Mouse (Mus musculus) lung, embryonic 14.5 days (tissue): ENCODE results near the gene Orm2. TPM values are rescaled to one million over a fixed set of nuclear protein-coding genes. Genes with fewer than 3 reads are reported as not detected.

ENCODE experiments used
- ATAC-seq: fragments of 200-750 bp; cut with Nextera tagmentation; 2 replicates; pipeline ENCODE4 v1.8.0; 2017; ENCODE audit warnings: mild to moderate bottlenecking, moderate TSS enrichment, moderate library complexity; ENCODE audit not compliant: insufficient read depth
- DNase-seq: peaks from one replicate; pipeline ENCODE4 v3.0.0-alpha.2; 2015
- H3K27ac ChIP-seq: fragments of 300-500 bp; sonication (generic); 2 replicates; pipeline ENCODE4 v1.5.1; 2014; ENCODE audit warnings: low read depth, mild to moderate bottlenecking, moderate library complexity
- H3K27me3 ChIP-seq: fragments of 300-500 bp; sonication (generic); 2 replicates; pipeline ENCODE4 v1.6.1; 2014; ENCODE audit warnings: low read length, control low read depth; ENCODE audit not compliant: insufficient read depth
- H3K36me3 ChIP-seq: fragments of 300-500 bp; sonication (generic); 2 replicates; pipeline ENCODE4 v1.6.1; 2014; ENCODE audit warnings: control low read depth; ENCODE audit not compliant: insufficient read depth
- H3K4me1 ChIP-seq: fragments of 300-500 bp; sonication (generic); 2 replicates; pipeline ENCODE4 v1.6.1; 2014; ENCODE audit warnings: antibody characterized with exemption, control low read depth; ENCODE audit not compliant: insufficient read depth
- H3K4me2 ChIP-seq: fragments of 300-500 bp; sonication (generic); 2 replicates; pipeline ENCODE4 v1.6.1; 2014; ENCODE audit warnings: mild to moderate bottlenecking
- H3K4me3 ChIP-seq: fragments of 300-500 bp; sonication (generic); 2 replicates; pipeline ENCODE4 v1.5.1; 2014; ENCODE audit warnings: low read depth, low read length
- H3K9ac ChIP-seq: fragments of 300-500 bp; sonication (generic); 2 replicates; pipeline ENCODE4 v1.6.1; 2014
- H3K9me3 ChIP-seq: fragments of 300-500 bp; sonication (generic); 2 replicates; pipeline ENCODE4 v1.6.1; 2016; ENCODE audit warnings: low read depth, low read length, control low read depth
- CTCF ChIP-seq: IDR thresholded peaks from 2 replicates; pipeline ENCODE4 v1.5.1; 2016; ENCODE audit warnings: antibody characterized with exemption, low read depth
- WGBS: fragments of 180-500 bp; shearing (Covaris S2); extraction: QIAGEN DNeasy Blood & Tissue Kit; methylation state at CpG from one replicate; pipeline ENCODE4 v1.1.7; 2014; 5-methylcytosine and 5-hydroxymethylcytosine counted together
- polyA plus RNA-seq: library from polyadenylated mRNA; unstranded; fragments of >200 nt; fragmentation: Nextera tagmentation; extraction: Ambion mirVana; gene quantifications from 2 replicates; pipeline ENCODE4 v1.2.1, GENCODE M21; 2014

The Orm2 gene
- polyA plus RNA-seq, 1 experiment from 2014 or later, result not detected

DNA sequence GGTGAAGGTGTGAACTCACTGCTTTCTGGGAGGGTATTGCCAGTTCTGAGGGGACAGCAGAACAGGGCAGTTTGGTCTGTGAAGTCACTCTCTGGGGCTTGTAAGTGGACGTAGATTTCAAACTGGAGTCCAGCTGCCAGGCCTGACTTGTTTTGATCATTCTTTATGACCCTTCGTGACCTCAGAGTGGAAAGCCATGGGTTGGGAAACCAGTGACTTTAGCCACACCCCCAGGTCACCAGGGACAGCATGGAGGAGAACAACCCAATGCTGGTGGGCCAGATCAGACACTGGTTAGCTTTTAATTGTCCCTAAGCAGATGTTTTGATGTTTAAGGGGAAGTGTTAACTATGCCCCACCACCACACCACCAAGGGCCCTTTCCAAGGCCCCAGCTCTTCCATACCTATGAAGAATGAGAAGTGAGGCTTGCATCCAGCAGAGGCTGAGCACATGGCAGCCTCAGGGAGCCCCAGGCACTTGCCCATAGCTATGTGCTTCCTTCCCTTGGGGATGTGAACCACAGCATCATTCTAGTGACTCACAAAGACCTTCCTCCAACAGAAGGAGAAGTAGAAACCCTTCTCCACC lies 5.2 kb upstream of the Orm2 start:
- Histone ChIP-seq H3K27me3 (no peaks in the 10 kb centered on the region), H3K4me1 (no peaks in the 10 kb centered on the region), H3K36me3 (no peaks in the 10 kb centered on the region), H3K4me2 (no peak overlapping the region), H3K27ac (no peak overlapping the region), H3K4me3 (no peak overlapping the region), H3K9ac (no peak overlapping the region), H3K9me3 (no peaks in the 10 kb centered on the region)
- TF ChIP-seq CTCF, result no peak
- 58% methylated on average over 2 of the region's 2 CpGs for WGBS
- ATAC-seq (no peak), DNase-seq (no peak)

DNA sequence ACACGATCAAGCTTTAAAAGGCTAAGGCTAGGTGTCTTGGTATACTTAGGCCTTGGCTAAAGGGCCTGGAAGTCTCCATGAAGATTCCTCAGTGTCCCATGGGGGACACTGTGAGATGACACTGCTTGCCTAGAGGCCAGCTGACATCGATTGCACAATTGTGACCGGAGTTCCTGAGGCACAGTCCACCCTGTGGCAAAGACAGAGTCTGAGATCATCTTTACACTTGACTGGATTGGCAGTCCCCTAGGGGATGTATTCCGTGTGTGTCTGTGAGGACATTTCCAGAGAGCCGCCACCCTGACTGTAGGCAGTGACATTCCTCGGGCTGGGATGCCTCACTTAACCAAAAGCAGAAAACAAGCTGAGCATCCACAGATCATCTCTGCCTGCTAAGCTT lies 2.4 kb upstream of the Orm2 start:
- Histone ChIP-seq H3K36me3 (no peaks in the 10 kb centered on the region), H3K9me3 (no peaks in the 10 kb centered on the region), H3K27ac (no peak overlapping the region), H3K4me1 (no peaks in the 10 kb centered on the region), H3K9ac (no peak overlapping the region), H3K27me3 (no peaks in the 10 kb centered on the region), H3K4me2 (no peak overlapping the region), H3K4me3 (no peak overlapping the region)
- ATAC-seq, result no peak
- WGBS, result 75% methylated on average over 6 of the region's 6 CpGs
- DNase-seq, result no peak
- TF ChIP-seq CTCF, result no peak

DNA sequence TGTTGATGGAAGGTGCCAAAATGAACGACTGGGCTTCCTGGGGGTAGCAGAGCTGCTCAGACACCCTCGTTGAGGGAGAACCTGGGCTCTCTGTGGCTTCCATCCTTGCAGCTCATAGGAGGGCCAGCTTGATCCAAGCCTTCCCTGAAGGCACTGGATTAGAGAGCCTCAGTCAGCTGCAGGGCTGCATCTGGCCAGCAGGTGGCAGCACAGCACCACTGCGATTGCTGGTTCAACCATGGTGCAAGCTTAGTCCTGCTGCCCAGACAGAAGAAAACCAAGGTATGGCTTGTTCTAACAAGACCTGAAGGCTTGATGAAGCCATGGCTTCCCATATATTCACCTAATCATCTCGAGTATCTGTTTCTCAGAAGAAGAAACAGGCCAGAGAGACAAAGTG lies 6.3 kb downstream of the Orm2 start:
- Histone ChIP-seq H3K4me3 (no peak overlapping the region), H3K27me3 (no peaks in the 10 kb centered on the region), H3K9ac (no peak overlapping the region), H3K27ac (no peak overlapping the region), H3K4me2 (no peak overlapping the region), H3K9me3 (no peaks in the 10 kb centered on the region), H3K36me3 (peaks cover 51% of the 10 kb centered on the region), H3K4me1 (no peaks in the 10 kb centered on the region)
- WGBS, result 19% methylated on average over 4 of the region's 4 CpGs
- peak; percentile 99 for TF ChIP-seq CTCF
- peak; percentile 93 for DNase-seq
- ATAC-seq, result peak; percentile 80; the same call in 1 of the 2 replicates

DNA sequence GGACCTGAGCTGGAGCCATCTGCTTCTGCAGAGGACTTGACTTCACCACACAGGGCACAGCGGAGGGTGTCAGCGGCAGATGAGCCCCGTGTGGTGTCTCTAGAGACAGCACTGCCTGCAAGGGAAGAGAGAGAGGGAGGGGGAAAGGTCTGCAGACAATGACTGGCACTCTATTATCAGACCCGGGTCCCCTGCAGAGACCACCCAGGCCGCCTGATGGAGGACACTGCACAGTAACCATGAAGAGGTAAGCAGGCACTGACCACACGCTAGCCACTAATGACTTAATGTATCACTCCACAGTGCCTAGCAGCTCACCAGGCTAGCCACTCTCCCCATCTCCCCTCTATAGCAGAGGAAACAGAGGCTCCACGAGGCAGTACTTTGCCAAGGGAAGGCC lies 8.6 kb downstream of the Orm2 start:
- Histone ChIP-seq H3K4me3 (no peak overlapping the region), H3K36me3 (peaks cover 71% of the 10 kb centered on the region), H3K27ac (no peak overlapping the region), H3K9me3 (no peaks in the 10 kb centered on the region), H3K9ac (no peak overlapping the region), H3K4me1 (no peaks in the 10 kb centered on the region), H3K27me3 (no peaks in the 10 kb centered on the region), H3K4me2 (no peak overlapping the region)
- no peak for ATAC-seq
- TF ChIP-seq CTCF, result no peak
- DNase-seq, result no peak
- WGBS, result 45% methylated on average over 7 of the region's 7 CpGs

DNA sequence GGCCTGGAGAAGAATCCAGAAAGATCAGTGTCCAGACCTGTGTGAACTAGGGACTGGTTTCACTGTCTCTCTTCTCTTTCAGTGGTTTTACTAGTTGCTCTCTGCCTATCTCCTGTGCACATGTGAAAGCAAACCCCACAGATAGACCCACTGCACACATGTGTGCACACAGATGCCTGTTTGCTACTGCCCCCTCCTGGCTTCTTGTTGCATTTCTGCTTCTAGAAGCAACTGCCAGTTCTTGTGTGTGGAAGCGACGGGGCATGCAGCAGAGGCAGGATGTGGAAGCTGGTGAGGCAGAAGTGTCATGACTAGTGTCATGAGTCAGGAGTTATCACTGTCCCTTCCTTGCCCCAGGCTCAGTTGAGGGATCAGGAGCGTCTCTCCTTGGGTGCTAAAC lies 9.6 kb downstream of the Orm2 start:
- Histone ChIP-seq H3K4me2 (no peak overlapping the region), H3K36me3 (peaks cover 80% of the 10 kb centered on the region), H3K4me3 (no peak overlapping the region), H3K27me3 (no peaks in the 10 kb centered on the region), H3K4me1 (no peaks in the 10 kb centered on the region), H3K9ac (no peak overlapping the region), H3K9me3 (no peaks in the 10 kb centered on the region), H3K27ac (no peak overlapping the region)
- peak; percentile 63 for TF ChIP-seq CTCF
- ATAC-seq (no peak), DNase-seq (peak; percentile 73)
- WGBS, result 62% methylated on average over 3 of the region's 3 CpGs

DNA sequence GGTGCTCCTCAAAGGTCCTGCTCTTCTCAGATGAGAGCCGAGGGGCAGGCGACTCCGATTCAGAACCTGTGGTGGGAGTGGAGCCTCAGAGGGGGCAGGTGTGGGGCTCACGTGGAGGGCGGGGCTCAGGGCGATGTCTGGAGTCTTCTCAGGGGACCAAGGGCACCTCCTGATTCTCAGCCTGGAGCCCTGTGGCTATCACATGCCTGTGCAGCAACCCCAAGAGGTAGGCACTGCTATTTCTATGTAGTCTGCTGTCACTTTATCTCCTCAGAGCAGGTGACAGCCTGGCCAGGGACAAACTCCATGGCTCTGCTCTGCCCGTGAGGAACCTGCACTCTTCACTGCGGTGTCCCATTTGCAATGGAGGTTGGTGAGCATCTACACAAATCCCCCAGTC lies 11.2 kb downstream of the Orm2 start:
- Histone ChIP-seq H3K9ac (no peak overlapping the region), H3K4me2 (no peak overlapping the region), H3K4me3 (no peak overlapping the region), H3K9me3 (no peaks in the 10 kb centered on the region), H3K27me3 (no peaks in the 10 kb centered on the region), H3K36me3 (peaks cover 81% of the 10 kb centered on the region), H3K4me1 (no peaks in the 10 kb centered on the region), H3K27ac (no peak overlapping the region)
- ATAC-seq (no peak), DNase-seq (no peak)
- TF ChIP-seq CTCF, result no peak
- 87% methylated on average over 8 of the region's 8 CpGs for WGBS

DNA sequence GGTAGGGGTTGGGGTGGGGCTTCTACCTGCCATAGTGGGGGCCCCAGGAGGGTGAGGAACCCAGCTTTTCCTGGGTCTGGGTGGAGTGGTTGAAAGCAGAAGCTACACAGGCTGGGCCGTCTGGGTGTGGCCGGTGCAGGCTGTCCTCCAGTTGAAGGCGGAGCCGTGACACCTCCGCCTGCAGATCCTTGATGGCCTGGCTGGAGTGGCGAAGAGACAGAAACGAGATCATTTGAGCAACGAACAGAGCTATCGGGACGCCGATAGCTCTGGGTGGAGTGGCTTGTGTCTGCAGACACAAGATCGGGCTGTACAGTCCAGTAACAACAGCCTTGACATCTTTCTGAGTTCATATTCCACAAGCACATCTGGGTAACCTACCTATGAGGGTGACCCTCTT lies 12.1 kb downstream of the Orm2 start:
- no peak overlapping the region for H3K9ac ChIP-seq
- no peaks in the 10 kb centered on the region for H3K9me3 ChIP-seq
- no peaks in the 10 kb centered on the region for H3K27me3 ChIP-seq
- DNase-seq (no peak), ATAC-seq (peak; percentile 15; the same call in 1 of the 2 replicates)
- no peak overlapping the region for H3K4me3 ChIP-seq
- H3K4me1 ChIP-seq, result no peaks in the 10 kb centered on the region
- H3K27ac ChIP-seq, result no peak overlapping the region
- no peak overlapping the region for H3K4me2 ChIP-seq
- 72% methylated on average over 12 of the region's 12 CpGs for WGBS
- TF ChIP-seq CTCF, result no peak
- peaks cover 84% of the 10 kb centered on the region for H3K36me3 ChIP-seq

DNA sequence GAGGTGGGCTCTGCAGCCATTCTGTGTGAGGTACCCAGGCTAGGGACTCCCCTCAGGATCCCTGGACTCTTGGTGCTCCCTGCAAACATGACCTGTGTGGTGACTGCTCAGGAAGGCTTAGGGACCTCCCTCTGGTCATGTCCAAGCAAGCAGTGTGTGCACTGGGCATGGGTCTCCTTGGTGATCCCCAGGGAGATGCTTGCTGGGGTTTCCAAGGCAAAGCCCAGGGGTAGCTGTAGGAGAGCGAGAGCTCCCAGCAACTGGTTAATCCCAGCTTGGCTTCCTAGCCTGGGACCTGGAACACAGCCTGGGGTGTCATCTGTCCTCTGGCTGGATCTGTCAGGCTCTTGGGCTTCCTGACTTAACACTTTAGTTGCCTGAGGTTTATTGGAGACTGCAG lies 13.1 kb downstream of the Orm2 start:
- ATAC-seq (no peak), DNase-seq (peak; percentile 31)
- H3K9ac ChIP-seq, result no peak overlapping the region
- H3K27ac ChIP-seq, result no peak overlapping the region
- no peak overlapping the region for H3K4me2 ChIP-seq
- no peaks in the 10 kb centered on the region for H3K27me3 ChIP-seq
- WGBS, result 48% methylated on average over 1 of the region's 1 CpGs
- H3K9me3 ChIP-seq, result no peaks in the 10 kb centered on the region
- H3K4me1 ChIP-seq, result no peaks in the 10 kb centered on the region
- H3K4me3 ChIP-seq, result no peak overlapping the region
- peaks cover 85% of the 10 kb centered on the region for H3K36me3 ChIP-seq
- no peak for TF ChIP-seq CTCF
